Mouse (Mus musculus): ENCODE data around the gene Proser3. TPM values are rescaled to one million over a fixed set of nuclear protein-coding genes. Genes with fewer than 3 reads are reported as not detected.

The Proser3 gene
- polyA plus RNA-seq, 1 experiment from 2014 or later = 11.0 TPM

- no peak overlapping the region for H3K9ac ChIP-seq
- WGBS = 94% methylated on average over 10 of the region's 10 CpGs
- H3K4me3 ChIP-seq (replicated peaks; ENCODE audit: low read length) = no peak overlapping the region
- H3K27ac ChIP-seq = no peak overlapping the region
- no peaks in the 10 kb centered on the region for H3K27me3 ChIP-seq (ENCODE audit: control insufficient read depth, insufficient read depth, low read length)
- DNase-seq (ENCODE audit: low spot score) (no peak), ATAC-seq (ENCODE audit: low FRiP score) (no peak)
- H3K4me1 ChIP-seq (replicated peaks; ENCODE audit: control insufficient read depth, insufficient read depth, low read length) = peaks cover 10% of the 10 kb centered on the region
- H3K4me2 ChIP-seq (replicated peaks) = no peak overlapping the region
- H3K9me3 ChIP-seq (ENCODE audit: control insufficient read depth, low read length) = no peaks in the 10 kb centered on the region
- H3K36me3 ChIP-seq (replicated peaks; ENCODE audit: control insufficient read depth, insufficient read depth) = peaks cover 75% of the 10 kb centered on the region
Observed at GRCm38 (mm10) chr7:30584339-30584738, 32.2 kb upstream of the Proser3 start.

GRCm38 (mm10) chr7:30581547-30581946, 29.4 kb upstream of the Proser3 start:
- WGBS = 95% methylated on average over 16 of the region's 16 CpGs
- ATAC-seq (ENCODE audit: low FRiP score) (no peak), DNase-seq (ENCODE audit: low spot score) (no peak)
- H3K27me3 ChIP-seq (ENCODE audit: control insufficient read depth, insufficient read depth, low read length) = no peaks in the 10 kb centered on the region
- peaks cover 100% of the 10 kb centered on the region for H3K36me3 ChIP-seq (replicated peaks; ENCODE audit: control insufficient read depth, insufficient read depth)
- H3K27ac ChIP-seq = no peak overlapping the region
- no peaks in the 10 kb centered on the region for H3K9me3 ChIP-seq (ENCODE audit: control insufficient read depth, low read length)
- no peak overlapping the region for H3K9ac ChIP-seq
- peaks cover under 1% of the 10 kb centered on the region; the same call in 1 of the 2 replicates for H3K4me1 ChIP-seq (replicated peaks; ENCODE audit: control insufficient read depth, insufficient read depth, low read length)
- no peak overlapping the region for H3K4me2 ChIP-seq (replicated peaks)
- no peak overlapping the region for H3K4me3 ChIP-seq (replicated peaks; ENCODE audit: low read length)

DNA sequence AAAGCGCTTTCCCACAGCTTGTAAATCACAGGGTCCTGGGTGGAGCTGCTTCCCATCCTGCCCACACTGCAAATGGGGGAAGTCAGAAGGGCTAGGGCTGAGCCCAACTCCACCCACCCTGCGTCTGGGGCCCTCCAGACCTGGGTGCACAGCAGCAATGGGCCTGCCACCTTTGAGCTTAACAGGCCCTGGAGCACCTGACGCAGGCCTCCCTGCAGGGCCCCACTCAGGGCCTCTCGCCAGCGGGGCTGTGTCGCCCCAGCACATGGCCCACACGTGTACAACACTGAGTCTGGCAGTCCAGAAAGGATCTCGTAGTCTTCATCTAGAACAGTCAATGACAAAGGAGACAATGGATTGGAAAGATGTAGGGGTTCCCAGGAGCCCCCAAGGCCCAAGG, 27.9 kb upstream of the Proser3 start:
- Histone ChIP-seq H3K4me3 (replicated peaks; ENCODE audit: low read length) (no peak overlapping the region), H3K9me3 (ENCODE audit: control insufficient read depth, low read length) (no peaks in the 10 kb centered on the region), H3K4me1 (replicated peaks; ENCODE audit: control insufficient read depth, insufficient read depth, low read length) (no peaks in the 10 kb centered on the region), H3K27ac (no peak overlapping the region), H3K9ac (no peak overlapping the region), H3K4me2 (replicated peaks) (no peak overlapping the region), H3K36me3 (replicated peaks; ENCODE audit: control insufficient read depth, insufficient read depth) (peaks cover 100% of the 10 kb centered on the region), H3K27me3 (ENCODE audit: control insufficient read depth, insufficient read depth, low read length) (no peaks in the 10 kb centered on the region)
- ATAC-seq (ENCODE audit: low FRiP score) (no peak), DNase-seq (ENCODE audit: low spot score) (no peak)
- WGBS = 96% methylated on average over 8 of the region's 8 CpGs

- H3K4me2 ChIP-seq (replicated peaks) = no peak overlapping the region
- WGBS = 83% methylated on average over 2 of the region's 2 CpGs
Observed at GRCm38 (mm10) chr7:30572969-30573368, 20.9 kb upstream of the Proser3 start.

GRCm38 (mm10) chr7:30572389-30572788, 20.3 kb upstream of the Proser3 start:
- no peaks in the 10 kb centered on the region for H3K4me1 ChIP-seq (replicated peaks; ENCODE audit: control insufficient read depth, insufficient read depth, low read length)
- ATAC-seq (ENCODE audit: low FRiP score) = no peak
- 92% methylated on average over 5 of the region's 5 CpGs for WGBS

More at GRCm38 (mm10) chr7:30572969-30573368, 20.9 kb upstream of the Proser3 start:
- Histone ChIP-seq H3K4me1 (replicated peaks; ENCODE audit: control insufficient read depth, insufficient read depth, low read length) (no peaks in the 10 kb centered on the region), H3K36me3 (replicated peaks; ENCODE audit: control insufficient read depth, insufficient read depth) (peaks cover 100% of the 10 kb centered on the region), H3K27ac (no peak overlapping the region), H3K9me3 (ENCODE audit: control insufficient read depth, low read length) (no peaks in the 10 kb centered on the region), H3K9ac (no peak overlapping the region), H3K4me3 (replicated peaks; ENCODE audit: low read length) (no peak overlapping the region), H3K27me3 (ENCODE audit: control insufficient read depth, insufficient read depth, low read length) (no peaks in the 10 kb centered on the region)
- ATAC-seq (ENCODE audit: low FRiP score) (no peak), DNase-seq (ENCODE audit: low spot score) (no peak)

DNA sequence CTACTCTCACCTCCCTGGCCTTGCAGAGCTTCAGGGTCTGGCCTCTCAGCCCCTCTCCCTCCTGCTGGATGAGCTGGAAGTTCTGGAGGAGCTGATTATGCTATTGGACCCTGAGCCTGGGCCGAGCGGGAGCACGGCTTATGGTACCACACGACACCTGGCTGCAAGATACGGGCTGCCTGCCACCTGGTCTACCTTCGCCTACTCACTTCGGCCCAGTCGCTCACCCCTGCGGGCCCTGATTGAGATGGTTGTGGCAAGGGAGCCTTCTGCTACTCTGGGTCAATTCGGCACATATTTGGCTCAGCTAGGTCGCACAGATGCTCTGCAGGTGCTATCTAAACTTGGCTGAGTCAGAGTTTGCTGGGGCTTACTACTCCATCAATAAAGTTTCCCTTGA, 15.5 kb upstream of the Proser3 start:
- Histone ChIP-seq H3K27me3 (ENCODE audit: control insufficient read depth, insufficient read depth, low read length) (no peaks in the 10 kb centered on the region), H3K36me3 (replicated peaks; ENCODE audit: control insufficient read depth, insufficient read depth) (peaks cover 75% of the 10 kb centered on the region)

More at GRCm38 (mm10) chr7:30572389-30572788, 20.3 kb upstream of the Proser3 start:
- no peak for DNase-seq (ENCODE audit: low spot score)
- Histone ChIP-seq H3K4me3 (replicated peaks; ENCODE audit: low read length) (no peak overlapping the region), H3K4me2 (replicated peaks) (no peak overlapping the region), H3K27me3 (ENCODE audit: control insufficient read depth, insufficient read depth, low read length) (no peaks in the 10 kb centered on the region), H3K9ac (no peak overlapping the region), H3K36me3 (replicated peaks; ENCODE audit: control insufficient read depth, insufficient read depth) (peaks cover 99% of the 10 kb centered on the region), H3K9me3 (ENCODE audit: control insufficient read depth, low read length) (no peaks in the 10 kb centered on the region), H3K27ac (no peak overlapping the region)

DNA sequence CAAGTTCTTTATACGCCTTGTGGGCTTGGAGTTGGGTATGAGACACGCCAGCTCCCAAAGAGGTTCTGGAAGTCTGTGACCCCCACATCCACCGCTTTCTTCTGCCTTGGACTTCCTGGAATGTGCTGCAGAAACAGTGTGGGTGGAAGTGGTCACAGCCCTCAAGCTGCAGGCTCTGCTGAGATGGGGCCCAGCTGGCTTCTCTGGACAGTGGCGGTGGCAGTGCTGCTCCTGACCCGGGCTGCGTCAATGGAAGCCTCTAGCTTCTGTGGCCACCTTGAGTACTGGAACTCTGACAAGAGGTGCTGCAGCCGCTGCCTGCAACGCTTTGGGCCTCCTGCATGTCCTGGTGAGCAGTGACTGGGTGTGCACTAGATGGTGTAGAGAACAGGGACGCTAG, 13.9 kb upstream of the Proser3 start:
- no peak overlapping the region for H3K27ac ChIP-seq
- no peak overlapping the region for H3K4me2 ChIP-seq (replicated peaks)
- peaks cover 60% of the 10 kb centered on the region for H3K36me3 ChIP-seq (replicated peaks; ENCODE audit: control insufficient read depth, insufficient read depth)
- 91% methylated on average over 9 of the region's 9 CpGs for WGBS
- no peaks in the 10 kb centered on the region for H3K27me3 ChIP-seq (ENCODE audit: control insufficient read depth, insufficient read depth, low read length)
- no peak overlapping the region for H3K9ac ChIP-seq
- peaks cover 12% of the 10 kb centered on the region for H3K4me1 ChIP-seq (replicated peaks; ENCODE audit: control insufficient read depth, insufficient read depth, low read length)
- H3K9me3 ChIP-seq (ENCODE audit: control insufficient read depth, low read length) = no peaks in the 10 kb centered on the region
- DNase-seq (ENCODE audit: low spot score) (no peak), ATAC-seq (ENCODE audit: low FRiP score) (no peak)
- no peak overlapping the region for H3K4me3 ChIP-seq (replicated peaks; ENCODE audit: low read length)

More for the DNA sequence above, 15.5 kb upstream of the Proser3 start:
- no peak for DNase-seq (ENCODE audit: low spot score)
- Histone ChIP-seq H3K4me3 (replicated peaks; ENCODE audit: low read length) (no peak overlapping the region), H3K27ac (no peak overlapping the region), H3K9ac (no peak overlapping the region), H3K9me3 (ENCODE audit: control insufficient read depth, low read length) (no peaks in the 10 kb centered on the region), H3K4me1 (replicated peaks; ENCODE audit: control insufficient read depth, insufficient read depth, low read length) (peaks cover 8% of the 10 kb centered on the region), H3K4me2 (replicated peaks) (no peak overlapping the region)
- WGBS = 93% methylated on average over 11 of the region's 11 CpGs
- ATAC-seq (ENCODE audit: low FRiP score) = no peak

- 95% methylated on average over 12 of the region's 12 CpGs for WGBS
- DNase-seq (ENCODE audit: low spot score) (no peak), ATAC-seq (ENCODE audit: low FRiP score) (no peak)
- no peaks in the 10 kb centered on the region for H3K27me3 ChIP-seq (ENCODE audit: control insufficient read depth, insufficient read depth, low read length)
- no peaks in the 10 kb centered on the region for H3K9me3 ChIP-seq (ENCODE audit: control insufficient read depth, low read length)
- H3K27ac ChIP-seq = no peak within 1 kb of the TSS
- no peak within 1 kb of the TSS for H3K4me2 ChIP-seq (replicated peaks)
- H3K4me1 ChIP-seq (replicated peaks; ENCODE audit: control insufficient read depth, insufficient read depth, low read length) = peaks cover 12% of the 10 kb centered on the region
- H3K9ac ChIP-seq = peak within 1 kb of the TSS; percentile 76; the same call in 1 of the 2 replicates
- H3K36me3 ChIP-seq (replicated peaks; ENCODE audit: control insufficient read depth, insufficient read depth) = peaks cover 50% of the 10 kb centered on the region
- peak within 1 kb of the TSS; percentile 68 for H3K4me3 ChIP-seq (replicated peaks; ENCODE audit: low read length)
Observed at GRCm38 (mm10) chr7:30564970-30565571, 13.0 kb upstream of the Proser3 start, which contains the start of gene Igflr1. TSS of gene Igflr1 (plus strand) at chr7:30565427.

GRCm38 (mm10) chr7:30563906-30564280, 11.8 kb upstream of the Proser3 start:
- H3K9me3 ChIP-seq (ENCODE audit: control insufficient read depth, low read length) = no peaks in the 10 kb centered on the region
- H3K4me1 ChIP-seq (replicated peaks; ENCODE audit: control insufficient read depth, insufficient read depth, low read length) = peaks cover 18% of the 10 kb centered on the region
- WGBS = 29% methylated on average over 6 of the region's 6 CpGs
- no peak for ATAC-seq (ENCODE audit: low FRiP score)
- no peaks in the 10 kb centered on the region for H3K27me3 ChIP-seq (ENCODE audit: control insufficient read depth, insufficient read depth, low read length)
- H3K27ac ChIP-seq = peak overlapping the region; percentile 92; the same call in 1 of the 2 replicates
- peak overlapping the region; percentile 62 for H3K4me2 ChIP-seq (replicated peaks)
- H3K9ac ChIP-seq = peak overlapping the region; percentile 76
- H3K4me3 ChIP-seq (replicated peaks; ENCODE audit: low read length) = peak overlapping the region; percentile 68
- H3K36me3 ChIP-seq (replicated peaks; ENCODE audit: control insufficient read depth, insufficient read depth) = peaks cover 38% of the 10 kb centered on the region
- no peak for DNase-seq (ENCODE audit: low spot score)
